Mouse (Mus musculus): Measurements from ENCODE around the gene Bean1. TPM values are rescaled to one million over a fixed set of nuclear protein-coding genes. Genes with fewer than 3 reads are reported as not detected.

The Bean1 gene
- polyA plus RNA-seq, 1 experiment from 2014 or later, result 0.47 TPM

- Histone ChIP-seq H3K27ac (ENCODE audit: low read length) (no peak overlapping the region), H3K4me2 (replicated peaks; ENCODE audit: low read depth, low read length) (no peak overlapping the region), H3K27me3 (replicated peaks; ENCODE audit: insufficient read depth, low read length) (no peaks in the 10 kb centered on the region), H3K36me3 (ENCODE audit: insufficient read depth, low read length) (no peaks in the 10 kb centered on the region), H3K4me1 (ENCODE audit: insufficient read depth, low read depth, low read length) (no peaks in the 10 kb centered on the region), H3K9me3 (ENCODE audit: low read length) (no peaks in the 10 kb centered on the region), H3K4me3 (ENCODE audit: low read depth, low read length) (no peak overlapping the region), H3K9ac (replicated peaks; ENCODE audit: low read depth) (no peak overlapping the region)
- TF ChIP-seq CTCF (IDR thresholded peaks at IDR 0.05) (no peak), EP300 (IDR thresholded peaks at IDR 0.05) (no peak)
- ATAC-seq (peak; percentile 62), DNase-seq (ENCODE audit: low spot score) (no peak)
- WGBS, result 23% methylated on average over 6 of the region's 6 CpGs
These were observed 14.7 kb downstream of the Bean1 start for GRCm38 (mm10) chr8:104184905-104185304.

GRCm38 (mm10) chr8:104186827-104187226 lies 16.6 kb downstream of the Bean1 start:
- WGBS, result 57% methylated on average over 4 of the region's 4 CpGs
- no peak overlapping the region for H3K27ac ChIP-seq (ENCODE audit: low read length)
- ATAC-seq (0 out of 2 replicates have a peak, but pooled peaks have one; percentile 21), DNase-seq (ENCODE audit: low spot score) (no peak)
- TF ChIP-seq CTCF (IDR thresholded peaks at IDR 0.05) (no peak), EP300 (IDR thresholded peaks at IDR 0.05) (peak; percentile 29; the same call in 1 of the 2 replicates)
- no peak overlapping the region for H3K4me3 ChIP-seq (ENCODE audit: low read depth, low read length)
- no peaks in the 10 kb centered on the region for H3K9me3 ChIP-seq (ENCODE audit: low read length)
- H3K36me3 ChIP-seq (ENCODE audit: insufficient read depth, low read length), result no peaks in the 10 kb centered on the region
- H3K9ac ChIP-seq (replicated peaks; ENCODE audit: low read depth), result no peak overlapping the region
- H3K27me3 ChIP-seq (replicated peaks; ENCODE audit: insufficient read depth, low read length), result no peaks in the 10 kb centered on the region
- no peaks in the 10 kb centered on the region for H3K4me1 ChIP-seq (ENCODE audit: insufficient read depth, low read depth, low read length)
- H3K4me2 ChIP-seq (replicated peaks; ENCODE audit: low read depth, low read length), result no peak overlapping the region

- ATAC-seq (no peak), DNase-seq (ENCODE audit: low spot score) (no peak)
- WGBS, result 83% methylated on average over 6 of the region's 6 CpGs
These were observed 17.4 kb downstream of the Bean1 start for GRCm38 (mm10) chr8:104187622-104188021.

GRCm38 (mm10) chr8:104188459-104188858 lies 18.2 kb downstream of the Bean1 start:
- 58% methylated on average over 5 of the region's 5 CpGs for WGBS
- DNase-seq (ENCODE audit: low spot score) (no peak), ATAC-seq (no peak)
- TF ChIP-seq EP300 (IDR thresholded peaks at IDR 0.05) (no peak), CTCF (IDR thresholded peaks at IDR 0.05) (no peak)
- H3K36me3 ChIP-seq (ENCODE audit: insufficient read depth, low read length), result no peaks in the 10 kb centered on the region
- no peaks in the 10 kb centered on the region for H3K9me3 ChIP-seq (ENCODE audit: low read length)
- H3K9ac ChIP-seq (replicated peaks; ENCODE audit: low read depth), result no peak overlapping the region
- no peaks in the 10 kb centered on the region for H3K4me1 ChIP-seq (ENCODE audit: insufficient read depth, low read depth, low read length)
- H3K4me3 ChIP-seq (ENCODE audit: low read depth, low read length), result no peak overlapping the region
- no peaks in the 10 kb centered on the region for H3K27me3 ChIP-seq (replicated peaks; ENCODE audit: insufficient read depth, low read length)
- H3K4me2 ChIP-seq (replicated peaks; ENCODE audit: low read depth, low read length), result no peak overlapping the region
- no peak overlapping the region for H3K27ac ChIP-seq (ENCODE audit: low read length)

More at GRCm38 (mm10) chr8:104187622-104188021, 17.4 kb downstream of the Bean1 start:
- Histone ChIP-seq H3K27ac (ENCODE audit: low read length) (no peak overlapping the region), H3K9me3 (ENCODE audit: low read length) (no peaks in the 10 kb centered on the region), H3K4me2 (replicated peaks; ENCODE audit: low read depth, low read length) (no peak overlapping the region), H3K27me3 (replicated peaks; ENCODE audit: insufficient read depth, low read length) (no peaks in the 10 kb centered on the region), H3K4me3 (ENCODE audit: low read depth, low read length) (no peak overlapping the region), H3K4me1 (ENCODE audit: insufficient read depth, low read depth, low read length) (no peaks in the 10 kb centered on the region), H3K9ac (replicated peaks; ENCODE audit: low read depth) (no peak overlapping the region), H3K36me3 (ENCODE audit: insufficient read depth, low read length) (no peaks in the 10 kb centered on the region)
- no peak for TF ChIP-seq EP300 (IDR thresholded peaks at IDR 0.05)
- no peak for TF ChIP-seq CTCF (IDR thresholded peaks at IDR 0.05)

- WGBS, result 59% methylated on average over 6 of the region's 6 CpGs
- ATAC-seq (no peak), DNase-seq (ENCODE audit: low spot score) (no peak)
- no peaks in the 10 kb centered on the region for H3K27me3 ChIP-seq (replicated peaks; ENCODE audit: insufficient read depth, low read length)
- no peaks in the 10 kb centered on the region for H3K4me1 ChIP-seq (ENCODE audit: insufficient read depth, low read depth, low read length)
- no peak overlapping the region for H3K4me2 ChIP-seq (replicated peaks; ENCODE audit: low read depth, low read length)
- TF ChIP-seq EP300 (IDR thresholded peaks at IDR 0.05) (no peak), CTCF (IDR thresholded peaks at IDR 0.05) (no peak)
- H3K4me3 ChIP-seq (ENCODE audit: low read depth, low read length), result no peak overlapping the region
- H3K9me3 ChIP-seq (ENCODE audit: low read length), result no peaks in the 10 kb centered on the region
- H3K27ac ChIP-seq (ENCODE audit: low read length), result no peak overlapping the region
- no peak overlapping the region for H3K9ac ChIP-seq (replicated peaks; ENCODE audit: low read depth)
- no peaks in the 10 kb centered on the region for H3K36me3 ChIP-seq (ENCODE audit: insufficient read depth, low read length)
These were observed 20.7 kb downstream of the Bean1 start for GRCm38 (mm10) chr8:104190777-104191468.

GRCm38 (mm10) chr8:104191496-104191895 lies 21.3 kb downstream of the Bean1 start:
- H3K9me3 ChIP-seq (ENCODE audit: low read length), result no peaks in the 10 kb centered on the region
- TF ChIP-seq CTCF (IDR thresholded peaks at IDR 0.05), result no peak
- TF ChIP-seq EP300 (IDR thresholded peaks at IDR 0.05), result no peak
- H3K27ac ChIP-seq (ENCODE audit: low read length), result no peak overlapping the region
- DNase-seq (ENCODE audit: low spot score), result peak; percentile 49
- H3K27me3 ChIP-seq (replicated peaks; ENCODE audit: insufficient read depth, low read length), result no peaks in the 10 kb centered on the region
- peak; percentile 73 for ATAC-seq
- H3K4me2 ChIP-seq (replicated peaks; ENCODE audit: low read depth, low read length), result no peak overlapping the region
- 18% methylated on average over 11 of the region's 11 CpGs for WGBS
- H3K4me3 ChIP-seq (ENCODE audit: low read depth, low read length), result no peak overlapping the region
- H3K36me3 ChIP-seq (ENCODE audit: insufficient read depth, low read length), result no peaks in the 10 kb centered on the region
- no peaks in the 10 kb centered on the region for H3K4me1 ChIP-seq (ENCODE audit: insufficient read depth, low read depth, low read length)
- no peak overlapping the region for H3K9ac ChIP-seq (replicated peaks; ENCODE audit: low read depth)

All from lung, postnatal 0 days (tissue).